Mouse (Mus musculus) cortical plate, adult 2 months (tissue): ENCODE measurements at regions not wholly inside any gene's neighbourhood (a gene's known extent, or its start where the extent isn't known, plus 50 kb on each side); places are given as distances from the start of the nearest gene placed in this dataset.

Experiments used
- CTCF ChIP-seq: fragments of 200-500 bp; IDR thresholded peaks from 2 replicates; pipeline ENCODE4 v1.5.1; 2011; ENCODE audit warnings: mild to moderate bottlenecking, control low read depth, low read length; ENCODE audit not compliant: insufficient read depth; ENCODE audit errors: extremely low read depth
- POLR2A ChIP-seq: fragments of 200-500 bp; IDR thresholded peaks from 2 replicates; pipeline ENCODE4 v1.6.1; 2011; ENCODE audit warnings: mild to moderate bottlenecking, low read length, control low read depth; ENCODE audit not compliant: insufficient read depth; ENCODE audit errors: extremely low read depth

- TF ChIP-seq CTCF = no peak
- no peak for TF ChIP-seq POLR2A
These were observed 55.6 kb upstream of the Rad23b start for GRCm38 (mm10) chr4:55294255-55294687.
